Mouse (Mus musculus): ENCODE results near the gene Vasp. TPM values are rescaled to one million over a fixed set of nuclear protein-coding genes. Genes with fewer than 3 reads are reported as not detected.

Gene Vasp
- polyA plus RNA-seq, 1 experiment = 325 TPM

- TF ChIP-seq CTCF (IDR thresholded peaks at IDR 0.05; ENCODE audit: borderline replicate concordance, control insufficient read depth, extremely low read depth, insufficient read depth, low read length, poor library complexity) = no peak
- H3K27me3 ChIP-seq (ENCODE audit: control insufficient read depth, insufficient read depth, low read length) = no peaks in the 10 kb centered on the region
- DNase-seq = no peak
- WGBS = 92% methylated on average over 17 of the region's 17 CpGs
- H3K4me3 ChIP-seq (ENCODE audit: control insufficient read depth, insufficient read depth, low read length) = no peak overlapping the region
- no peak overlapping the region for H3K27ac ChIP-seq (ENCODE audit: control insufficient read depth, insufficient read depth, low read length)
- peaks cover 26% of the 10 kb centered on the region for H3K36me3 ChIP-seq (ENCODE audit: control insufficient read depth, insufficient read depth, low read length)
- peaks cover 19% of the 10 kb centered on the region for H3K4me1 ChIP-seq (replicated peaks; ENCODE audit: control insufficient read depth, insufficient read depth, low read length)
Measured at GRCm38 (mm10) chr7:19255395-19255794, 16.2 kb downstream of the Vasp start.

GRCm38 (mm10) chr7:19253437-19253836 is 18.2 kb downstream of the Vasp start:
- H3K4me3 ChIP-seq (ENCODE audit: control insufficient read depth, insufficient read depth, low read length) = no peak overlapping the region

GRCm38 (mm10) chr7:19252078-19252477 is 19.5 kb downstream of the Vasp start:
- Histone ChIP-seq H3K27ac (ENCODE audit: control insufficient read depth, insufficient read depth, low read length) (no peak overlapping the region), H3K4me3 (ENCODE audit: control insufficient read depth, insufficient read depth, low read length) (no peak overlapping the region), H3K4me1 (replicated peaks; ENCODE audit: control insufficient read depth, insufficient read depth, low read length) (peaks cover 12% of the 10 kb centered on the region), H3K36me3 (ENCODE audit: control insufficient read depth, insufficient read depth, low read length) (peaks cover 4% of the 10 kb centered on the region; the same call in 1 of the 2 replicates), H3K27me3 (ENCODE audit: control insufficient read depth, insufficient read depth, low read length) (no peaks in the 10 kb centered on the region)
- 82% methylated on average over 4 of the region's 4 CpGs for WGBS
- TF ChIP-seq POLR2A (IDR thresholded peaks at IDR 0.05; ENCODE audit: control insufficient read depth, extremely low read depth, insufficient read depth, low read length, poor library complexity) = no peak
- TF ChIP-seq CTCF (IDR thresholded peaks at IDR 0.05; ENCODE audit: borderline replicate concordance, control insufficient read depth, extremely low read depth, insufficient read depth, low read length, poor library complexity) = no peak
- no peak for DNase-seq

More at GRCm38 (mm10) chr7:19253437-19253836, 18.2 kb downstream of the Vasp start:
- no peak overlapping the region for H3K27ac ChIP-seq (ENCODE audit: control insufficient read depth, insufficient read depth, low read length)
- peaks cover 16% of the 10 kb centered on the region for H3K4me1 ChIP-seq (replicated peaks; ENCODE audit: control insufficient read depth, insufficient read depth, low read length)
- H3K27me3 ChIP-seq (ENCODE audit: control insufficient read depth, insufficient read depth, low read length) = no peaks in the 10 kb centered on the region
- peaks cover 13% of the 10 kb centered on the region for H3K36me3 ChIP-seq (ENCODE audit: control insufficient read depth, insufficient read depth, low read length)
- WGBS = 90% methylated on average over 5 of the region's 5 CpGs
- DNase-seq = no peak
- TF ChIP-seq CTCF (IDR thresholded peaks at IDR 0.05; ENCODE audit: borderline replicate concordance, control insufficient read depth, extremely low read depth, insufficient read depth, low read length, poor library complexity) = no peak
- TF ChIP-seq POLR2A (IDR thresholded peaks at IDR 0.05; ENCODE audit: control insufficient read depth, extremely low read depth, insufficient read depth, low read length, poor library complexity) = no peak

- H3K4me1 ChIP-seq (replicated peaks; ENCODE audit: control insufficient read depth, insufficient read depth, low read length) = no peaks in the 10 kb centered on the region
- 59% methylated on average over 2 of the region's 2 CpGs for WGBS
- no peak for DNase-seq
- H3K4me3 ChIP-seq (ENCODE audit: control insufficient read depth, insufficient read depth, low read length) = no peak overlapping the region
- H3K27ac ChIP-seq (ENCODE audit: control insufficient read depth, insufficient read depth, low read length) = no peak overlapping the region
- peaks cover 6% of the 10 kb centered on the region; the same call in 1 of the 2 replicates for H3K36me3 ChIP-seq (ENCODE audit: control insufficient read depth, insufficient read depth, low read length)
- H3K27me3 ChIP-seq (ENCODE audit: control insufficient read depth, insufficient read depth, low read length) = no peaks in the 10 kb centered on the region
- TF ChIP-seq CTCF (IDR thresholded peaks at IDR 0.05; ENCODE audit: borderline replicate concordance, control insufficient read depth, extremely low read depth, insufficient read depth, low read length, poor library complexity) = no peak
- no peak for TF ChIP-seq POLR2A (IDR thresholded peaks at IDR 0.05; ENCODE audit: control insufficient read depth, extremely low read depth, insufficient read depth, low read length, poor library complexity)
Measured at GRCm38 (mm10) chr7:19247511-19247910, 24.1 kb downstream of the Vasp start.

GRCm38 (mm10) chr7:19246855-19247254 is 24.8 kb downstream of the Vasp start:
- no peak for DNase-seq
- H3K27ac ChIP-seq (ENCODE audit: control insufficient read depth, insufficient read depth, low read length) = no peak overlapping the region
- WGBS = 100% methylated on average over 1 of the region's 1 CpGs
- no peaks in the 10 kb centered on the region for H3K27me3 ChIP-seq (ENCODE audit: control insufficient read depth, insufficient read depth, low read length)
- no peak for TF ChIP-seq CTCF (IDR thresholded peaks at IDR 0.05; ENCODE audit: borderline replicate concordance, control insufficient read depth, extremely low read depth, insufficient read depth, low read length, poor library complexity)
- no peak for TF ChIP-seq POLR2A (IDR thresholded peaks at IDR 0.05; ENCODE audit: control insufficient read depth, extremely low read depth, insufficient read depth, low read length, poor library complexity)
- no peak overlapping the region for H3K4me3 ChIP-seq (ENCODE audit: control insufficient read depth, insufficient read depth, low read length)
- peaks cover 6% of the 10 kb centered on the region; the same call in 1 of the 2 replicates for H3K36me3 ChIP-seq (ENCODE audit: control insufficient read depth, insufficient read depth, low read length)
- no peaks in the 10 kb centered on the region for H3K4me1 ChIP-seq (replicated peaks; ENCODE audit: control insufficient read depth, insufficient read depth, low read length)

GRCm38 (mm10) chr7:19245083-19245482 is 26.5 kb downstream of the Vasp start:
- Histone ChIP-seq H3K27ac (ENCODE audit: control insufficient read depth, insufficient read depth, low read length) (no peak overlapping the region), H3K4me3 (ENCODE audit: control insufficient read depth, insufficient read depth, low read length) (no peak overlapping the region), H3K4me1 (replicated peaks; ENCODE audit: control insufficient read depth, insufficient read depth, low read length) (no peaks in the 10 kb centered on the region), H3K27me3 (ENCODE audit: control insufficient read depth, insufficient read depth, low read length) (no peaks in the 10 kb centered on the region), H3K36me3 (ENCODE audit: control insufficient read depth, insufficient read depth, low read length) (peaks cover 6% of the 10 kb centered on the region; the same call in 1 of the 2 replicates)
- TF ChIP-seq POLR2A (IDR thresholded peaks at IDR 0.05; ENCODE audit: control insufficient read depth, extremely low read depth, insufficient read depth, low read length, poor library complexity) = no peak
- TF ChIP-seq CTCF (IDR thresholded peaks at IDR 0.05; ENCODE audit: borderline replicate concordance, control insufficient read depth, extremely low read depth, insufficient read depth, low read length, poor library complexity) = no peak
- WGBS = 81% methylated on average over 3 of the region's 3 CpGs
- no peak for DNase-seq

GRCm38 (mm10) chr7:19243858-19244257 is 27.8 kb downstream of the Vasp start:
- Histone ChIP-seq H3K27ac (ENCODE audit: control insufficient read depth, insufficient read depth, low read length) (no peak overlapping the region), H3K36me3 (ENCODE audit: control insufficient read depth, insufficient read depth, low read length) (peaks cover 6% of the 10 kb centered on the region; the same call in 1 of the 2 replicates), H3K4me3 (ENCODE audit: control insufficient read depth, insufficient read depth, low read length) (no peak overlapping the region), H3K27me3 (ENCODE audit: control insufficient read depth, insufficient read depth, low read length) (no peaks in the 10 kb centered on the region), H3K4me1 (replicated peaks; ENCODE audit: control insufficient read depth, insufficient read depth, low read length) (no peaks in the 10 kb centered on the region)
- TF ChIP-seq POLR2A (IDR thresholded peaks at IDR 0.05; ENCODE audit: control insufficient read depth, extremely low read depth, insufficient read depth, low read length, poor library complexity) (no peak), CTCF (IDR thresholded peaks at IDR 0.05; ENCODE audit: borderline replicate concordance, control insufficient read depth, extremely low read depth, insufficient read depth, low read length, poor library complexity) (no peak)
- 96% methylated on average over 5 of the region's 5 CpGs for WGBS
- DNase-seq = no peak

All from thymus, adult 2 months (tissue).